Mouse (Mus musculus): ENCODE measurements around the gene Wbp2nl.
"Not testable (repeated sequence)": the region's sequence is repeated elsewhere in the genome, so short reads cannot be mapped to it uniquely, and the experiment has no call there.

The Wbp2nl gene

DNA sequence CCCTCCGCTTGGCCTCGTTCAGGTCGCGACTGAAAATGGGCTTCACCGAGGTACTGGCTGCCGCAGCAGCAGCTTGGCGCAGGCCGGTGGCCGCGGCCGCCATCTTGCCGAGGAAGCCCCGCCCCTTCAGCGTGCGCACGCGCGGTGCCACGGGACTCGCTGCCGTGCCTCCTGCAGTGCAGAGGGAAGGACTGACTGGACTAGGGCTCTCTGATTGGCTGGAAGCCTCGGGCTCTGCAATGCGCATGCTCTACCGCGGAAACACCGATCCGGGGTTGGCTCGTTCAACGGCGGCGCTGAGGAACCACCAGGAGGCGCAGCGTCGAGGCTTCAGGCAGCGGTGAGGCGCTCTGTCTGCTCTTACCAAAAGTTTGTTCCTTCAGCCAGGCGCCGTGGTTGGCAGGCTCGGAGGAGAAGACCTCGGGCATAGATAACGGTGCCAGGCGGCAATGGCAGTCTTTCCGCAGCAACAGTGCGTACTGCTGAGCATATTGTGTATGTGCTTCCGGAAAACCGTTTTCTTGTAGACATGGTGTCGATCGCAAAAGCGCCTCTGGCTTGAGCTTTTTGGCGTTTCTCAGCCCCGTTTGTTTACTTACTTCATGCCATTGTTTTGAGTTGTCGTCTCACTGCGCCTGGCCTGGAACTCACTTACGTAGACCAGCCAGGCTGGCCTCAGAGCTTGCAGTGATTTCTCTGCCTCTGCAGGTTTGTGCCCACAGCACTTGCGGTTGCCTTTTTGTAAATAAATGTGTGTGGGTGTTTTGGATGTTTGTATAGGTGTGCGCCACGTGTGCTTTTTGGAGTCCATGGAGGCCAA lies 55.6 kb downstream of the Wbp2nl start, which contains the start of gene Ndufa6:
Gene Ndufa6, minus strand, starts transcription at position 197 of the 820 bp plus-strand sequence.
- H3K4me3 ChIP-seq (replicated peaks; ENCODE audit: low read length), result peak within 1 kb of the TSS; percentile 99

GRCm38 (mm10) chr15:82358431-82359260 lies 59.9 kb downstream of the Wbp2nl start:
- H3K27me3 ChIP-seq (ENCODE audit: insufficient read depth, low read length), result no peaks in the 10 kb centered on the region
- peaks cover 9% of the 10 kb centered on the region for H3K36me3 ChIP-seq (ENCODE audit: insufficient read depth, low read length)
- no peaks in the 10 kb centered on the region for H3K9me3 ChIP-seq (ENCODE audit: low read length)
- TF ChIP-seq POU5F1 (IDR thresholded peaks at IDR 0.05; ENCODE audit: borderline replicate concordance, low read length), result no peak
- TF ChIP-seq NANOG (IDR thresholded peaks at IDR 0.05; ENCODE audit: borderline replicate concordance, low read length), result no peak
- TF ChIP-seq CTCF (conservative IDR thresholded peaks at IDR 0.05; ENCODE audit: low read length), result no peak
- peaks cover 39% of the 10 kb centered on the region for H3K4me1 ChIP-seq (replicated peaks; ENCODE audit: low read depth, low read length)
- H3K4me3 ChIP-seq (replicated peaks; ENCODE audit: low read length), result peak overlapping the region; percentile 56

More for the DNA sequence above, 55.6 kb downstream of the Wbp2nl start, which contains the start of gene Ndufa6:
- Histone ChIP-seq H3K4me1 (replicated peaks; ENCODE audit: low read depth, low read length) (peaks cover 64% of the 10 kb centered on the region), H3K9me3 (ENCODE audit: low read length) (no peaks in the 10 kb centered on the region), H3K36me3 (ENCODE audit: insufficient read depth, low read length) (peaks cover 37% of the 10 kb centered on the region), H3K27me3 (ENCODE audit: insufficient read depth, low read length) (no peaks in the 10 kb centered on the region)
- no peak for TF ChIP-seq POU5F1 (IDR thresholded peaks at IDR 0.05; ENCODE audit: borderline replicate concordance, low read length)
- no peak for TF ChIP-seq NANOG (IDR thresholded peaks at IDR 0.05; ENCODE audit: borderline replicate concordance, low read length)
- peak; percentile 59 for TF ChIP-seq CTCF (conservative IDR thresholded peaks at IDR 0.05; ENCODE audit: low read length)

DNA sequence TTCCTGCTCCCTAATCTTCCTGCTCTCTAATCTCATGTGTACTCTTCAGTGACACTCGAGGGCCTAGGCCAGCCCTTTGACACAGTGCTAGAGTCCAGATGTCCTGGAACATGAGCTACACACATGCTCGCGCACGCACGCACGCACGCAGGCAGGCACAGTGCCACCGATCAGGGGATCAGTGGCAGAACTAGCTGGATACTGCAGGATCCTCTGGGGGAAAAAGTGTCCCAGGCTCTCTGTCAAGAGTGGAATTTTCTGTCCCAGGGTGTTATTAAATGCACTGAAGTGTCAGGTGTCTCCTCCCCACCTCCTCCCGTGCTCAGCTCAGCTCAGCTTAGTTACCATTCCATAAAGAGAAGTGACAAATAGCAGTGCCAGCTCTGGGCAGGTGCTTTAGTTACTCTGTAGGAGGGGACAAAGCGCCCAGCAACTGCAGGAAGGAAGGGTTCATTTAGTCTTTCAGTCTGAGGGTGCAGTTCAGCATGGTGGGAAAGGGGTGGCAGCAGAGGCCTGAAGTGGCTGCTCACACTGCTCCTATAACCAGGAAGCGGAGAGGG lies 62.8 kb downstream of the Wbp2nl start:
- Histone ChIP-seq H3K4me3 (replicated peaks; ENCODE audit: low read length) (no peak overlapping the region), H3K36me3 (ENCODE audit: insufficient read depth, low read length) (peaks cover 2% of the 10 kb centered on the region), H3K27me3 (ENCODE audit: insufficient read depth, low read length) (no peaks in the 10 kb centered on the region), H3K4me1 (replicated peaks; ENCODE audit: low read depth, low read length) (peaks cover 31% of the 10 kb centered on the region), H3K9me3 (ENCODE audit: low read length) (no peaks in the 10 kb centered on the region)
- no peak for TF ChIP-seq NANOG (IDR thresholded peaks at IDR 0.05; ENCODE audit: borderline replicate concordance, low read length)
- peak; percentile 12 for TF ChIP-seq CTCF (conservative IDR thresholded peaks at IDR 0.05; ENCODE audit: low read length)
- no peak for TF ChIP-seq POU5F1 (IDR thresholded peaks at IDR 0.05; ENCODE audit: borderline replicate concordance, low read length)

- Histone ChIP-seq H3K27me3 (ENCODE audit: insufficient read depth, low read length) (no peaks in the 10 kb centered on the region), H3K9me3 (ENCODE audit: low read length) (no peaks in the 10 kb centered on the region), H3K4me3 (replicated peaks; ENCODE audit: low read length) (no peak overlapping the region), H3K4me1 (replicated peaks; ENCODE audit: low read depth, low read length) (peaks cover 30% of the 10 kb centered on the region), H3K36me3 (ENCODE audit: insufficient read depth, low read length) (no peaks in the 10 kb centered on the region)
- TF ChIP-seq POU5F1 (IDR thresholded peaks at IDR 0.05; ENCODE audit: borderline replicate concordance, low read length) (no peak), NANOG (IDR thresholded peaks at IDR 0.05; ENCODE audit: borderline replicate concordance, low read length) (no peak)
Observed at GRCm38 (mm10) chr15:82362234-82362633, 63.5 kb downstream of the Wbp2nl start.

GRCm38 (mm10) chr15:82363801-82364200 lies 65.0 kb downstream of the Wbp2nl start:
- H3K4me1 ChIP-seq (replicated peaks; ENCODE audit: low read depth, low read length), result peaks cover 15% of the 10 kb centered on the region
- H3K4me3 ChIP-seq (replicated peaks; ENCODE audit: low read length); H3K36me3 ChIP-seq (ENCODE audit: insufficient read depth, low read length); H3K9me3 ChIP-seq (ENCODE audit: low read length); H3K27me3 ChIP-seq (ENCODE audit: insufficient read depth, low read length): not testable (repeated sequence)

Measured in E14TG2a.4 (cell line).